ENCODE assay signal across 25 mouse cellular contexts in the genomic region with DNA sequence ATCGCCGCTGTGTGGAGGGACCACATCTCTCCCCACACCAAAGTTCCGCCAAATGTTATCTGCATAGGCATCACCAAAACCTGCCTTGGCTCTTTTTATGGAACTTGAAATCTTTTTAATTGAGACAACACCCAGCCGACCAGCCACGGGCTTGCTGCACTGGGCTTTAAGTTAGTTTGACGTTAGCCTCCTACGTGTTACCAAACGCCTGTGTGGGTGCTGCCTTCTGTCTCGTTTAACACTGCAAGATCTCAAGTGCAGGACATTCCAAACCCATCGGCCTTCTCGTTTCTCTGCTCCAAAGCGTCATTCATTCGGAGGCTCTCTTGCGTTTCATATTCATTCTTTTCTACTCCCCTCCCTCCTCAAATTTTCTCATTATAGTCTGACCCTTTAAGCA.
DNase-seq lines count a peak whose midpoint lies in the region; ATAC-seq lines count a peak whose summit lies in the region.
"Had no signal": no experiment of that assay in that cellular context is flagged by ENCODE, and none has a peak within 500 bp of the region (broad histone marks: within the 10 kb centered on the region; RNA-seq: fewer than 3 reads in every experiment).

No protein-coding gene starts in this region.

- H3K4me1 ChIP-seq in hindbrain, embryonic 10.5 days (replicated peaks): peaks cover 38% of the 10 kb centered on the region
- peaks cover 6% of the 10 kb centered on the region for H3K4me1 ChIP-seq in hindbrain, embryonic 16.5 days (ENCODE audit: control insufficient read depth, insufficient read depth, low read depth, low read length)

- DNase-seq in frontal cortex, postnatal 25 days (ENCODE audit: low spot score in 2 of 2): no peak
- DNase-seq in hindbrain, embryonic 10.5 days (ENCODE audit: low spot score): no peak
- DNase-seq in right cerebral cortex, adult 2 months (ENCODE audit: low spot score in 2 of 2): peak; percentile 21 to 27
- no peak for DNase-seq in right cerebral cortex, postnatal 4 days
- no peak for DNase-seq in testis, postnatal 14 days (ENCODE audit: low spot score)
- DNase-seq: adrenal gland, adult 8-10 months; adrenal gland, postnatal 25 days; cerebellum, adult 18-20 months; cerebellum, adult 9-10 months; cerebellum, postnatal 14 days; gastrocnemius, adult 2 months; gastrocnemius, postnatal 14 days; heart, adult 2 months; heart, postnatal 14 days; heart, postnatal 4 days had no signal

- no peaks in the 10 kb centered on the region for H3K36me3 ChIP-seq in hindbrain, embryonic 10.5 days
- H3K36me3 ChIP-seq in hindbrain, embryonic 16.5 days (ENCODE audit: control insufficient read depth, insufficient read depth, low read length): no peaks in the 10 kb centered on the region
- H3K36me3 ChIP-seq: forebrain, embryonic 10.5 days; heart, embryonic 10.5 days; heart, embryonic 13.5 days; hindbrain, embryonic 12.5 days; hindbrain, embryonic 15.5 days had no signal

- H3K27me3 ChIP-seq in hindbrain, embryonic 10.5 days (ENCODE audit: insufficient read depth, poor library complexity, severe bottlenecking): no peaks in the 10 kb centered on the region; the same call in 1 of the 2 replicates
- H3K27me3 ChIP-seq in hindbrain, embryonic 16.5 days (replicated peaks; ENCODE audit: control insufficient read depth, insufficient read depth, low read length): no peaks in the 10 kb centered on the region
- H3K27me3 ChIP-seq: hindbrain, embryonic 12.5 days; hindbrain, embryonic 15.5 days had no signal

- H3K4me3 ChIP-seq in hindbrain, embryonic 10.5 days: no peak overlapping the region
- H3K4me3 ChIP-seq in hindbrain, embryonic 16.5 days (ENCODE audit: low read length): no peak overlapping the region
- H3K4me3 ChIP-seq: forebrain, embryonic 10.5 days; forebrain, embryonic 13.5 days; gastrocnemius, adult 2 months; heart, adult 2 months; heart, embryonic 10.5 days; heart, embryonic 13.5 days; hindbrain, embryonic 12.5 days; hindbrain, embryonic 15.5 days had no signal

- peak; percentile 68 for ATAC-seq in frontal cortex, adult (ENCODE audit: low TSS enrichment)
- ATAC-seq in hindbrain, embryonic 16.5 days: no peak
- ATAC-seq: activated CD4-positive, CD25-positive, alpha-beta regulatory T cell, adult 4 months; forebrain, embryonic 13.5 days; forebrain, embryonic 16.5 days had no signal

- H3K27ac ChIP-seq in hindbrain, embryonic 10.5 days: peak overlapping the region; percentile 56; the same call in 1 of the 2 replicates
- H3K27ac ChIP-seq in hindbrain, embryonic 16.5 days (ENCODE audit: low read depth, low read length): no peak overlapping the region
- H3K27ac ChIP-seq: forebrain, embryonic 10.5 days; forebrain, embryonic 13.5 days; gastrocnemius, adult 2 months; heart, adult 2 months; heart, embryonic 10.5 days; heart, embryonic 13.5 days; hindbrain, embryonic 15.5 days had no signal

- no peak overlapping the region for H3K4me2 ChIP-seq in hindbrain, embryonic 16.5 days (ENCODE audit: low read length)
- H3K4me2 ChIP-seq: forebrain, embryonic 13.5 days; heart, embryonic 13.5 days; hindbrain, embryonic 12.5 days; hindbrain, embryonic 15.5 days had no signal

- WGBS in hindbrain, embryonic 10.5 days: 82% methylated on average over 14 of the region's 14 CpGs
- WGBS in hindbrain, embryonic 16.5 days: 79% methylated on average over 14 of the region's 14 CpGs

- H3K9me3 ChIP-seq in hindbrain, embryonic 10.5 days: no peaks in the 10 kb centered on the region
- no peaks in the 10 kb centered on the region for H3K9me3 ChIP-seq in hindbrain, embryonic 16.5 days (ENCODE audit: control insufficient read depth, low read length)
- H3K9me3 ChIP-seq: forebrain, embryonic 10.5 days; forebrain, embryonic 13.5 days; heart, embryonic 10.5 days; heart, embryonic 13.5 days; hindbrain, embryonic 12.5 days; hindbrain, embryonic 15.5 days had no signal

- no peak overlapping the region for H3K9ac ChIP-seq in hindbrain, embryonic 16.5 days (ENCODE audit: low read depth, low read length)
- H3K9ac ChIP-seq: forebrain, embryonic 13.5 days; heart, embryonic 13.5 days; hindbrain, embryonic 12.5 days; hindbrain, embryonic 15.5 days had no signal

Comparison
In these comparisons a context has a peak if more than half of its experiments do, and no peak if none do; other contexts are left out.
1. DNase-seq: peak in right cerebral cortex, adult 2 months (2 of 2); none in frontal cortex, postnatal 25 days (0 of 2), hindbrain, embryonic 10.5 days (single experiment), right cerebral cortex, postnatal 4 days (single experiment) and testis, postnatal 14 days (single experiment).